Mouse (Mus musculus) E14TG2a.4 (cell line): ENCODE measurements around the gene Mat2a.

Experiments used
- CTCF ChIP-seq: conservative IDR thresholded peaks from 2 replicates; pipeline ENCODE4 v1.5.1; 2014; ENCODE audit warnings: low read length
- NANOG ChIP-seq: IDR thresholded peaks from 2 replicates; pipeline ENCODE4 v1.6.1; 2014; ENCODE audit warnings: borderline replicate concordance, low read length, mixed read lengths
- POU5F1 ChIP-seq: IDR thresholded peaks from 2 replicates; pipeline ENCODE4 v1.6.1; 2014; ENCODE audit warnings: low read length, borderline replicate concordance

GRCm38 (mm10) chr6:72445011-72445410 is 5.7 kb upstream of the Mat2a start:
- TF ChIP-seq CTCF (no peak), POU5F1 (no peak), NANOG (no peak)
